Mouse (Mus musculus) erythroblast, embryonic 14.5 days (primary cell): ENCODE data around the gene Ifnar2. TPM values are rescaled to one million over a fixed set of nuclear protein-coding genes. Genes with fewer than 3 reads are reported as not detected.
A peak's percentile ranks its signal among the peaks of the same experiment; 100 is the strongest.

Source experiments
- H3K27me3 ChIP-seq: 2 replicates; pipeline ENCODE4 v1.6.1; 2012; ENCODE audit warnings: inconsistent platforms; ENCODE audit not compliant: control insufficient read depth
- H3K36me3 ChIP-seq: 2 replicates; pipeline ENCODE4 v1.6.1; 2012; ENCODE audit warnings: mild to moderate bottlenecking, inconsistent platforms; ENCODE audit not compliant: control insufficient read depth
- H3K4me1 ChIP-seq: 2 replicates; pipeline ENCODE4 v1.6.1; 2012; ENCODE audit warnings: inconsistent platforms; ENCODE audit not compliant: control insufficient read depth
- H3K4me3 ChIP-seq: replicated peaks from 2 replicates; pipeline ENCODE3; 2012; ENCODE audit warnings: moderate library complexity, mild to moderate bottlenecking, inconsistent platforms
- H3K9me3 ChIP-seq: 2 replicates; pipeline ENCODE4 v1.6.1; 2012; ENCODE audit warnings: low read length, inconsistent platforms, mixed read lengths; ENCODE audit not compliant: control insufficient read depth
- GATA1 ChIP-seq: IDR thresholded peaks from 2 replicates; pipeline ENCODE4 v1.6.1; 2012; ENCODE audit warnings: low read length, inconsistent platforms, mixed read lengths
- TAL1 ChIP-seq: IDR thresholded peaks from 3 replicates; pipeline ENCODE4 v1.6.1; 2012; ENCODE audit warnings: low read length, inconsistent platforms, mixed read lengths
- polyA plus RNA-seq: library from polyadenylated mRNA; stranded (reverse); fragments of >175 nt; gene quantifications from 2 replicates; pipeline ENCODE4 v1.2.3, GENCODE M21; 2012

Gene Ifnar2
- polyA plus RNA-seq, 1 experiment: 7.3 TPM

DNA sequence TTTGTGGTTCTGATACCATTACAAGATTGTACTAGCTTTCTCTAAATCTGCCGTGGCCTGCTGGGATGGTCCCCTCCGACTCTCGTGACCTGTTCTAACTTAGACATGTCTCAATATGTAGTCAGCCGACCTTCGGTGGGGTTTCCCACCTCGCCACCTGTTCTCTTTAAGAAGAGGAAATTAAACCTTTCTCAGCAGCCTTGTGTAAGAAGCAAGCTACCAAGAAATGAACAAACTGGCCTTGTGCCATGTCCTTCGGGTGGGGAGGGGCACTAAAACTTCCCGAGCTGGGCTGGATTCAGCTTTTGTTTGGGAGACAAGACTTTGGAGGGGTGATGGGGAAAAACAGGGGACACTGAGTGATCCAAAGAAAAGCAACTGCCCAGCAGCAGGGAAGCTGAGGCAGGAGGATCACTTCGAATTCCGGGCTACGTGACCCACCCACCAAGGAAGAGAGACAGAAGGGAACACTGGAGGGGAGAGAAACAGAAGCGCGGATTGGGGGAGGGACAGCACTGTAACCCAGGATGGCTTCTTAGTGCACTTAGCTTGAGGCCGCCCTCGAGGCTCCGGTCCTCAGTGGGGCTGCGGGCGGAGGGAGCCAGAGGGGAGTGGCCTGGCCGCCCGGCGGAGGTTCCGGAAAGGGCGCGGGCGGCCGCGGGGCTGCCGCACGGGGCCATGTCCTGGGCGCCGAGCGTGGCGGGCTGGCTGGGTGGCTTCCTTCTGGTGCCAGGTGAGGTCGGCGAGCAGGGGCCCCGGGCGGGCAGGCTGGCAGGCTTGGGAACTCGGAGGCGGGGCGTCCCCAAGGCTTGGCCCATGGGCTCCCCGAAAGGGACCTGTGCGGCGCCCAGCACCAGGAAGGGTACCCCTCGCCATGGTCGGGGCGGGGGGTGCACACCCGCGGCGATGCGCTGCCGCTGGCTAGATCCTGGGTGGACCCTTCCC lies 33.3 kb downstream of the Ifnar2 start, which contains the start of gene Il10rb:
Gene Il10rb, plus strand, starts transcription at position 525 of the 945 bp plus-strand sequence.
- no peaks in the 10 kb centered on the region for H3K27me3 ChIP-seq
- peaks cover 88% of the 10 kb centered on the region for H3K36me3 ChIP-seq
- peaks cover 63% of the 10 kb centered on the region for H3K4me1 ChIP-seq
- peak within 1 kb of the TSS; percentile 92 for H3K4me3 ChIP-seq
- TF ChIP-seq TAL1 (no peak), GATA1 (no peak)
- no peaks in the 10 kb centered on the region; the same call in 1 of the 2 replicates for H3K9me3 ChIP-seq

DNA sequence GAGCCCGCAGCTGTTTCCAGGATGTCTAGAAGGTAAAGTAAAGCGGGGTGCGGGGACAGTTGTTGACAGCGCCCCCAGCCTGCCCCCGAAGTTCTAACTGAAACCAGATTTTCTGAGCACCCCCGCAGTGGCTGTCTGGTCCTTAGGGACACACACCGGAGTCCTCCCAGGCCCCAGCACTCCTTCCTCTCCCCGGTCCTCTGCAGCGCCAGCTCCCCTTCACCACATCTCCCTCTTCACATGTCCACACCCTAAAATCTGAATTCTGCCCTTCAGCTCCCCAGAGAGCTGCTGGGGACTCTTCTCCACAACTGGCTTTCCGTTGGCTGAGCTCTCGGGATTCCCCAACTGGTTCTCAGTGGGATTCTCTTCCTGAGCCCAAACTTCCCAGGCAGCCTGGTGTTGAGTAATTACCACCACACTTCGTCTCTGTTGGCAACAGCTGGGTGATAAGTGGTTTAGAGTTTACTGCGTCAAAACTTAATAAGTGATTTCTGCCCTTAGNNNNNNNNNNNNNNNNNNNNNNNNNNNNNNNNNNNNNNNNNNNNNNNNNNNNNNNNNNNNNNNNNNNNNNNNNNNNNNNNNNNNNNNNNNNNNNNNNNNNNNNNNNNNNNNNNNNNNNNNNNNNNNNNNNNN lies 34.1 kb downstream of the Ifnar2 start:
- H3K4me1 ChIP-seq: peaks cover 63% of the 10 kb centered on the region
- H3K9me3 ChIP-seq: no peaks in the 10 kb centered on the region; the same call in 1 of the 2 replicates
- H3K4me3 ChIP-seq: peak overlapping the region; percentile 92
- no peaks in the 10 kb centered on the region for H3K27me3 ChIP-seq
- no peak for TF ChIP-seq TAL1
- TF ChIP-seq GATA1: no peak
- peaks cover 85% of the 10 kb centered on the region for H3K36me3 ChIP-seq

DNA sequence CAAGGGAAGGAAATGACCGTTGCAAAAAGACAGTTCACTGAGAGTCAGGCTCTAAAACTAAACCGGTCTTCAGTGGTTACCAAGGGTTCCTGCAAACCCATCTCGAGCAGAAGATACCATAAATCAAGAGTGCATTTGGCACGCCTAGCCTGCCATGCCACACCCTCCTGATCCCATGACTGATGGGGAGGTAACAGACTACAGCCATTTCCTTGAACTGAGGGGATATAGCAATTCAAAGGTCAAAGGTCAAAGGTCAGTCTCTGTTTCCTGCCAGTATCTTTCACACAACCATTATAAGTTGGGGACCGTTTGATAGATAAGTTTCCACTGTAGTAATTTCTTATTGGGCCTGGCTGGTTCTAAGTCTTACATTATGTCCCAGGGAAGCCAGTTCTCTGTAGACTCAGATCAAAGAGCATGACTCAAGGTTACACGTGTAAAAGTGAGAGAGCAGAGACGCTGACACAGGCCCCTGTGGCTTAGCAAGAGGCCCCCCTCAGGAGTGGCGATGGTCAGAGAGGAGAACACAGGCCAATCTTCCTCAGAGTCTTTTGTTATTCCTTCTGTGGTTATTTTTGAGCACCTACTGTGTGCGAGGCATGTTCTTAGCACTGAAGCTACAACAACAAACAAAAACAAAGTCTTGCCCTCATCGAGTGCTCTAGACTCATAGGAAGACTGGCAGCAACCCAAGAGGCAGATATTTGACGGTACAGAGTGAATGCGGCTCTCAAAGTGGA lies 40.7 kb downstream of the Ifnar2 start:
- H3K9me3 ChIP-seq: no peaks in the 10 kb centered on the region
- TF ChIP-seq GATA1: no peak
- TF ChIP-seq TAL1: no peak
- no peak overlapping the region for H3K4me3 ChIP-seq
- H3K27me3 ChIP-seq: no peaks in the 10 kb centered on the region
- peaks cover 91% of the 10 kb centered on the region for H3K36me3 ChIP-seq
- peaks cover 56% of the 10 kb centered on the region for H3K4me1 ChIP-seq

GRCm38 (mm10) chr16:91415391-91416189 lies 43.0 kb downstream of the Ifnar2 start:
- TF ChIP-seq TAL1 (no peak), GATA1 (no peak)
- no peaks in the 10 kb centered on the region for H3K27me3 ChIP-seq
- H3K9me3 ChIP-seq: no peaks in the 10 kb centered on the region
- peaks cover 41% of the 10 kb centered on the region for H3K4me1 ChIP-seq
- no peak overlapping the region for H3K4me3 ChIP-seq
- peaks cover 92% of the 10 kb centered on the region for H3K36me3 ChIP-seq

- H3K27me3 ChIP-seq: no peaks in the 10 kb centered on the region
- TF ChIP-seq TAL1: no peak
- TF ChIP-seq GATA1: no peak
- peaks cover 92% of the 10 kb centered on the region for H3K36me3 ChIP-seq
- peaks cover 41% of the 10 kb centered on the region for H3K4me1 ChIP-seq
- H3K9me3 ChIP-seq: no peaks in the 10 kb centered on the region
- no peak overlapping the region for H3K4me3 ChIP-seq
Observed at GRCm38 (mm10) chr16:91416357-91416756, 43.8 kb downstream of the Ifnar2 start.

- TF ChIP-seq TAL1 (no peak), GATA1 (no peak)
- no peak overlapping the region for H3K4me3 ChIP-seq
- H3K27me3 ChIP-seq: no peaks in the 10 kb centered on the region
- peaks cover 94% of the 10 kb centered on the region for H3K36me3 ChIP-seq
- H3K4me1 ChIP-seq: peaks cover 44% of the 10 kb centered on the region
- no peaks in the 10 kb centered on the region for H3K9me3 ChIP-seq
Observed at GRCm38 (mm10) chr16:91416938-91417337, 44.4 kb downstream of the Ifnar2 start.

GRCm38 (mm10) chr16:91418531-91418930 lies 45.9 kb downstream of the Ifnar2 start:
- no peaks in the 10 kb centered on the region for H3K27me3 ChIP-seq
- peaks cover 31% of the 10 kb centered on the region for H3K4me1 ChIP-seq
- no peaks in the 10 kb centered on the region for H3K9me3 ChIP-seq
- H3K36me3 ChIP-seq: peaks cover 93% of the 10 kb centered on the region
- H3K4me3 ChIP-seq: no peak overlapping the region
- TF ChIP-seq TAL1 (no peak), GATA1 (no peak)

GRCm38 (mm10) chr16:91425816-91426215 lies 53.2 kb downstream of the Ifnar2 start:
- Histone ChIP-seq H3K4me1 (peaks cover 3% of the 10 kb centered on the region), H3K4me3 (no peak overlapping the region), H3K9me3 (no peaks in the 10 kb centered on the region), H3K36me3 (peaks cover 74% of the 10 kb centered on the region), H3K27me3 (no peaks in the 10 kb centered on the region)
- no peak for TF ChIP-seq GATA1
- TF ChIP-seq TAL1: no peak
